Mouse (Mus musculus) heart, adult 2 months (tissue): ENCODE data around the gene D1Ertd622e. TPM values are rescaled to one million over a fixed set of nuclear protein-coding genes. Genes with fewer than 3 reads are reported as not detected.
A peak's percentile ranks its signal among the peaks of the same experiment; 100 is the strongest.
"Not testable (repeated sequence)": the region's sequence is repeated elsewhere in the genome, so short reads cannot be mapped to it uniquely, and the experiment has no call there.

ENCODE experiments used
- DNase-seq, 2 experiments: peaks; one replicate each; pipeline ENCODE4 v3.0.0; 2021
- H3K27ac ChIP-seq: fragments of 200-600 bp; 2 replicates; pipeline ENCODE4 v1.8.1; 2022
- H3K27me3 ChIP-seq: fragments of 200-500 bp; 2 replicates; pipeline ENCODE4 v1.6.1; 2012; ENCODE audit warnings: mild to moderate bottlenecking, low read length, inconsistent platforms, mixed read lengths; ENCODE audit not compliant: control insufficient read depth, insufficient read depth
- H3K36me3 ChIP-seq: fragments of 200-500 bp; 2 replicates; pipeline ENCODE4 v1.6.1; 2012; ENCODE audit warnings: low read length, inconsistent platforms; ENCODE audit not compliant: control insufficient read depth, insufficient read depth
- H3K4me1 ChIP-seq: fragments of 200-500 bp; 2 replicates; pipeline ENCODE4 v1.6.1; 2011; ENCODE audit warnings: low read length; ENCODE audit not compliant: control insufficient read depth, insufficient read depth
- H3K4me3 ChIP-seq: fragments of 200-600 bp; 2 replicates; pipeline ENCODE4 v1.8.1; 2022
- H3K79me2 ChIP-seq: fragments of 200-500 bp; replicated peaks from 2 replicates; pipeline ENCODE4 v1.6.1; 2012; ENCODE audit warnings: mild to moderate bottlenecking, inconsistent platforms, low read length, moderate library complexity, mixed read lengths; ENCODE audit not compliant: control insufficient read depth, insufficient read depth
- H3K9ac ChIP-seq: fragments of 200-500 bp; 2 replicates; pipeline ENCODE4 v1.6.1; 2012; ENCODE audit warnings: low read depth, mild to moderate bottlenecking, control low read depth, inconsistent platforms, low read length, mixed read lengths
- CTCF ChIP-seq: fragments of 200-600 bp; IDR thresholded peaks from 2 replicates; pipeline ENCODE4 v1.8.1; 2022; ENCODE audit warnings: antibody characterized with exemption, mild to moderate bottlenecking, moderate library complexity
- EP300 ChIP-seq: fragments of 200-500 bp; IDR thresholded peaks from 2 replicates; pipeline ENCODE4 v1.6.1; 2011; ENCODE audit warnings: low read depth, low read length, control low read depth; ENCODE audit not compliant: insufficient read depth
- POLR2A ChIP-seq: fragments of 200-500 bp; IDR thresholded peaks from 2 replicates; pipeline ENCODE4 v1.6.1; 2011; ENCODE audit warnings: mild to moderate bottlenecking, low read depth, low read length, control low read depth; ENCODE audit not compliant: insufficient read depth
- WGBS: fragments of 180-500 bp; shearing (Covaris S2); methylation state at CpG from one replicate; pipeline ENCODE4 v1.1.7; 2018; 5-methylcytosine and 5-hydroxymethylcytosine counted together
- intact Hi-C: fragments of 180-260 bp; cut with DNase I; formaldehyde crosslinking; loops from one replicate; pipeline ENCODE4 v1.15.1; 2025
- polyA plus RNA-seq: library from polyadenylated mRNA; depleted of rRNA; stranded (reverse); fragments of >200 nt; gene quantifications from 2 replicates; pipeline ENCODE4 v1.2.3, GENCODE M21; 2012
- total RNA-seq, 2 experiments: library from RNA; stranded (reverse); gene quantifications; 2 replicates each; pipeline ENCODE4 v1.2.3; 2021

The D1Ertd622e gene
- total and polyA plus RNA-seq, 3 experiments, result 3.1 to 4.5 (median 4.4) TPM

GRCm38 (mm10) chr1:97583085-97583484 lies 78.8 kb downstream of the D1Ertd622e start:
- Histone ChIP-seq H3K4me3 (no peak overlapping the region), H3K36me3 (no peaks in the 10 kb centered on the region), H3K27ac (no peak overlapping the region), H3K9ac (no peak overlapping the region), H3K27me3 (no peaks in the 10 kb centered on the region), H3K4me1 (no peaks in the 10 kb centered on the region), H3K79me2 (no peaks in the 10 kb centered on the region)
- TF ChIP-seq EP300 (no peak), POLR2A (no peak), CTCF (no peak)
- no peak for DNase-seq
- intact Hi-C loops, result no loop called here
- 47% methylated on average over 4 of the region's 4 CpGs for WGBS

DNA sequence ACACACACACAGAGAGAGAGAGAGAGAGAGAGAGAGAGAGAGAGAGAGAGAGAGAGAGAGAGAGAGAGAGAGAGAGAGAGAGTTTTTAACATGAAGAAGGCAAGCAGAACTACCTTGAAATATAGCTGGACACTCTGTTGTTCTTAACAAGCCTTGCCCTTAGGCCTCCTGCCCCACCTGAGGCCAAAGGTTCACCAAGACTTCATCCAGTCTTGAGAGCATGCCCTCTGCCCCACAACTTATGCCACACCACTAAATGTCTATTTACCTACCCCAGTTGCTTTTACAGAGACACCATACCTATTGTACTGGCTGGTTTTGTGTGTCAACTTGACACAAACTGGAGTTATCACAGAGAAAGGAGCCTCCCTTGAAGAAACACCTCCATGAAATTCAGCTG lies 81.2 kb downstream of the D1Ertd622e start:
- DNase-seq, H3K36me3 ChIP-seq: not testable (repeated sequence)

GRCm38 (mm10) chr1:97580270-97580669 lies 81.6 kb downstream of the D1Ertd622e start:
- Histone ChIP-seq H3K9ac (no peak overlapping the region), H3K27ac (no peak overlapping the region), H3K27me3 (no peaks in the 10 kb centered on the region), H3K4me1 (no peaks in the 10 kb centered on the region), H3K79me2 (no peaks in the 10 kb centered on the region), H3K4me3 (no peak overlapping the region), H3K36me3 (no peaks in the 10 kb centered on the region)
- peak in 1 of 2 experiments; percentile 18 for DNase-seq
- TF ChIP-seq POLR2A (no peak), CTCF (no peak), EP300 (no peak)
- intact Hi-C loops, result no loop called here
- 55% methylated on average over 3 of the region's 3 CpGs for WGBS

More for the DNA sequence above, 81.2 kb downstream of the D1Ertd622e start:
- H3K4me3 ChIP-seq, H3K79me2 ChIP-seq, H3K4me1 ChIP-seq, H3K27ac ChIP-seq, intact Hi-C loops, H3K27me3 ChIP-seq, H3K9ac ChIP-seq: not testable (repeated sequence)

- Histone ChIP-seq H3K27me3 (no peaks in the 10 kb centered on the region), H3K79me2 (no peaks in the 10 kb centered on the region), H3K9ac (no peak overlapping the region), H3K36me3 (no peaks in the 10 kb centered on the region), H3K4me3 (no peak overlapping the region), H3K4me1 (no peaks in the 10 kb centered on the region), H3K27ac (no peak overlapping the region)
- TF ChIP-seq CTCF (no peak), EP300 (no peak), POLR2A (no peak)
- 81% methylated on average over 3 of the region's 3 CpGs for WGBS
- no peak for DNase-seq
- intact Hi-C loops, result no loop called here
Observed at GRCm38 (mm10) chr1:97578025-97578417, 83.9 kb downstream of the D1Ertd622e start.

DNA sequence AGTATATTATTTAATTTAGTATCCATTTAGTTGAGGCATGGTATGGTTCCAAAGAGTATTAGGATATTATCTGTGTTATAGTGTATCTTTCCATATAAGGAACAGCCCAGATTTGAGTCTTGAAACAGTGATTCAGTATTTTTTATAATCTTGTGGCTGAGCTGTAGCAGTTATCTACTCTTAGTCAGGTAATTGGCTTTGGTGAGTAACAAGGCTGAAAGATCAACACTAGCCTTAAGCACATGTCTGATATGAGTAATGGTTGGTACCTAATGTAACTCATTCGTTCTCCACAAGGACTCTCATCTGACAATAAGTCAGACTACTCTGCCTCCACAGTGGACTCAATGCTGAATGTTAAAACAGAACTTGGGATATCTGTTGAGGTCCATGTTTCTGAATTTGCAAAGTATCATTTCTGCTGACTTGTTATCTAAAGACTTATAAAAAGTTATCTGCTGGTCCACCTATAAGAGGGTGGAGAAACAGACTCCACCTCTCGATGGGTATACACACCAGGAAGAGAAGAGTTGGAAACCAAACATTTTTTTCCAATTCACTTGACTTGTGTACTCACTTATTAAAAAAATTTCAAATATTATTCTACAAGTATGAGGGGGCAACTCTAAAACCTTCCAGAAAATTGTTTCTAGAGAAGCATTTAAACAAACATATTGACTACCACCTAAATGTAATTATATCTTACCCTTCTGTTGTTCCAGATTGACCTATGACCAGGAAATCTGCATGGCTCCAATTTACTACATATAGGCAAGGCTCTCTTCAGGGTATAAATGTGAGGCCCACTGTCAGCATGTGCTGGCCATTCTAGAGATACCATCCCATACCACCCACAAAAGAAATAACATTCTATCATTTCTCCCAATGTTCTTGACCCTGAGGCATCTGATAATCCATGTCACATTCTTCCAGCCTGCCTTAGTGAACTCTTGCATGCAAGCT lies 84.5 kb downstream of the D1Ertd622e start:
- no peak overlapping the region for H3K4me3 ChIP-seq
- H3K79me2 ChIP-seq, result no peaks in the 10 kb centered on the region
- 77% methylated on average over 2 of the region's 2 CpGs for WGBS
- no peak for DNase-seq
- intact Hi-C loops, result no loop called here
- TF ChIP-seq EP300 (no peak), CTCF (no peak), POLR2A (no peak)
- no peaks in the 10 kb centered on the region for H3K4me1 ChIP-seq
- no peak overlapping the region for H3K27ac ChIP-seq
- H3K27me3 ChIP-seq, result no peaks in the 10 kb centered on the region
- no peak overlapping the region for H3K9ac ChIP-seq
- H3K36me3 ChIP-seq, result no peaks in the 10 kb centered on the region

DNA sequence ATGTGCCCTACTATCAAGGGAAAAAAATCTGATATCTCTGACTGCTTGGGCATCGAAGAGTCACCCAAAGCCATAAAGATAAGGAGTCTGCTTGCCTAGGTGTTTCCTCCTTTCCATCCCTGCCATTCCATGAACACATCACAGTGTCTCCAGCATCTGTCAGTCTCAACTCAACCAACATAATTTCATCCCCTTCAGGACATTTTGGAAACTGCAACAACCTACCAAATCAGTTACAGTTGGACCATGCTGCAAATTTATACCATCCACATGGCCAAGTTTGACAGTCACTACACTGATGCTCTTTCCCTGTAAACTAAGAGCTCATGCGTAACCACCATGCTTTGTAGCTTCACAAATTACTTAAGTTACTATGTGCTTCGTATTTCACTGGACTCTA lies 85.3 kb downstream of the D1Ertd622e start:
- H3K36me3 ChIP-seq, result no peaks in the 10 kb centered on the region
- H3K79me2 ChIP-seq, result no peaks in the 10 kb centered on the region
- H3K4me1 ChIP-seq, result no peaks in the 10 kb centered on the region
- H3K9ac ChIP-seq, result no peak overlapping the region
- H3K27me3 ChIP-seq, result no peaks in the 10 kb centered on the region
- DNase-seq, result no peak
- intact Hi-C loops, result no loop called here
- no peak overlapping the region for H3K4me3 ChIP-seq
- WGBS, result 82% methylated on average over 3 of the region's 3 CpGs
- H3K27ac ChIP-seq, result no peak overlapping the region
- TF ChIP-seq POLR2A (no peak), EP300 (no peak), CTCF (no peak)
